Mouse (Mus musculus): ENCODE measurements around the gene Kcne3. TPM values are rescaled to one million over a fixed set of nuclear protein-coding genes. Genes with fewer than 3 reads are reported as not detected.

Kcne3 gene
- total RNA-seq, 4 experiments from 2014 or later: 0.45 to 1.3 TPM; not detected in 2

DNA sequence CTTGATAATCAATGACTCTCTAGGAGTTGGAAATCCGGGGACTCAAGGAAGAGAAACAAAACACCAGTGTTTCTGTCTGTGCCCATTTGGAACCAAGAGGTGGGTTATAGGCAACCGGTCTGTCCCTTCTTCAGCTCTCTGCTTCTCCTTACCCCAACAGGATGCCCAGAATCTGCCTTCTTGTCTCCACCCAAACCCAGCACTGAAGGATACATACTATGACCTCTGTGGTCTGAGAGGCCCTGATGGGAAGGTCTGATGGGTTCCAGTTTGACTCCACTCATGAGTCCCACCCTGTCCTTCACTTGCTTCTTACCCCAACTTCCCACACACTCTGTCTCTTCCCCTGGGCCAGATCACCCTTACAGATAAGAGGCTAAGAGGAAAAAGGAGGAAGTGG lies 4.9 kb downstream of the Kcne3 start:
- DNase-seq (ENCODE audit: low spot score in 2 of 2): no peak

DNA sequence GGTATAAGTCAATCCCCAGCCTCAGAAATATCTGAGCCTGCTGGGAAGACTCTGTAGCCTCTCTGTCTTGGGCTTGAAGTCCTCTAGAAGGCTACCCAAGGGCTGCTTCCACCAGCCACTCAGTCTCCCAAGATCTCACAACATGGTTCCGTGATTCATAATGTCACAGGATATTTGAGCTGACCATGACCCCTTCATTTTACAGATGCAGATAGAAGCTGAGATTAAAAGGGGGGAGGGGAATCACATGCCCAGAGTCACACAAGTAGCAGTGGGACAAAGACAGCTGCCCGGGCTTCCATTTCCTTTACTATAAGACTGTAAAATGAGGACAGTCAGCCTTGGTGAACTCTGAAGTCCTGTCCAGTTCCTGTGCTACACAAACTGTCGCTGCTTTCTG lies 5.3 kb downstream of the Kcne3 start:
- no peak for DNase-seq (ENCODE audit: low spot score in 2 of 2)

DNA sequence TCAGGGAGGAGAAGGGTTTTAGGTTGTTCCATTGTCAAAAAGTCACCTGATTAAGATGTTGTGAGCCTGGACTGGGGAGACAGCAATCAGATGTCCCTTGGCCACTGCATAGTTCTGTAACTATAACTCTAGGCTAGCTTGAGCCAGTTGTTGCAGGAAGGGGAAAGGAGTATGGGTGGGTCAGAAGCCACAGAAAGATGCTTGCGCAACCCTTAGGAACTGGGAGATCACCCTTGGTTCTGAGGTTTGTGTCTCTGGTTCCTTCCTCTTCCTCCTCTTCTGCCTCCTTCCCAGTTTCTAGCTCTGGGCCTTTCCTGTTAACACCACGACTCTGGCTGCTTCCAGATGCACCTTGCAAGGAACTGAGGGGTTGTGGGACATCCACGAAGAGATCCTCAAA lies 6.1 kb downstream of the Kcne3 start:
- DNase-seq (ENCODE audit: low spot score in 2 of 2): no peak

DNA sequence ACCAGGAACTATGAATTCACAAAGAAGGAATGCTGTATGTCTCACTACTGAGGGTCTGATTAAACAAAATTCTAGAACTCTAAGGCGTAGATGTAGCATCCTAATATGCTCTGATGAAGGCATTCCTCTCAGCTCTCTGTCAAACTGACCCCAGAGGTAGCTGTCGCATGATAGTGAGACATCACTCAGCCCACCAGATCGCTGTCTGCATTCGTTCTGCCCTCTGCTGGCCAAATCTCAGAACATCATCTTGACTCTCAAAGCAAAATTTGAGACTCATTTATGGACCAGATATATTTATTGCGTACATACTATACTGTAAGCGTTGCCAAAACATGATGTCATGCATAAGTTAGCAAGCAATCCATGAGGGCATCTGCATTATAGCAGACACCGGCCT lies 11.3 kb downstream of the Kcne3 start:
- DNase-seq (ENCODE audit: low spot score in 2 of 2): peak in 1 of 2 experiments; percentile 33

DNA sequence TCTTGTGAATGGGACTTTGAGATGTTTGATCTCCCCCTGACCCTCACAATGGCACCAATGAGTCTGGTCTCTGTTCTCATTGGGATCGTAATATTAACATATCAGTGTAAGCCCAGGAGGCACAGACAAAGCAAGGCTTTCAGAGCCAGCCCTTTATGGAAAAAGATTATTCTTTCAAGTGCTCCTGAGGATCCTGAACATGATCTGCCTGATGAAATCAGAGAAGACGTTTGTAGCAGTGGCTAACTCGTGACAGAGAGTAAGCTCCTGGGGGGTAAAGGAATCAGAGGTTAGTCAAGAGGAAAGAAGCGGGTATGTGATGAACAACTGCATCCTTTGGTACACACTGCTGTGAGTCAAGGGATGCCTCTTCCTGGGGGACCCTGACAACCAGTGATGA lies 13.9 kb downstream of the Kcne3 start:
- DNase-seq (ENCODE audit: low spot score in 2 of 2): no peak

DNA sequence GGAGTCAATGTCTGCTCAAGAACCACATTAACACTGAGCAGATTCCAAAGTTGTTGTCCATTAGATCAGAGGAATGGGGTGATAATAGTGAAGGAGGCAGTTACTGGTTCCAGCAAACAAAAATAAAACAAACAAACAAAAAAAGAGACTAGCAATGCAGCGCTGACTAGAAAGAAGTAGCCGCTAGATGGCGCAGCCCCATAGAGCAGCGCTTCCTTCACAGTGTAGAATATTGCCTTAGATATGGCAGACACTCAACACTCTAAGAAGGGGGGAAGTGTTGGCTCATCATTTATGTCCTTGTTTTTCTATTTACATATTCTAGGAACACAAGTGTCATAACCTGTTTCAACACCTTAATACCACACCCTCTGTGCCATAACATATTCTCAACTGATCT lies 14.5 kb downstream of the Kcne3 start:
- peak in 1 of 2 experiments; percentile 60 for DNase-seq (ENCODE audit: low spot score in 2 of 2)

DNA sequence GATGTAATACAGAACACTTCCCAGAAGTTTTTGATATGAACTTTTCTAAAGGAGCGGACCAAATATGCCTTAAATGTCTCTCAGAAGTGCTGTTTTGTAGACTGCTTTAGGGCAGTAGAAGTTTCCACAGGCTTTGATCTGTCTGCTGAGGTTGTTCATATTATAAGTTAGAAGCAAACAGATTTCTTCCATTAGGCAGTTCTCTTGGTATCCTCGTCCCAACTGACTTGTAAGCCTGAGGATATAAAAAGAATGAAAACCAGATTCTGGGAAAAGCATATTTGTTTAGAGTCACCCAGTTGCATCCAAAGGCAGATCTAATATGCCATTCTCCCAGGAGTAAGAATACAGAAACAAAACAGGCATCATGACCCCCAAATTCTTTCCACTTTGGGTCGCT lies 24.9 kb downstream of the Kcne3 start:
- no peak for DNase-seq (ENCODE audit: low spot score in 2 of 2)

DNA sequence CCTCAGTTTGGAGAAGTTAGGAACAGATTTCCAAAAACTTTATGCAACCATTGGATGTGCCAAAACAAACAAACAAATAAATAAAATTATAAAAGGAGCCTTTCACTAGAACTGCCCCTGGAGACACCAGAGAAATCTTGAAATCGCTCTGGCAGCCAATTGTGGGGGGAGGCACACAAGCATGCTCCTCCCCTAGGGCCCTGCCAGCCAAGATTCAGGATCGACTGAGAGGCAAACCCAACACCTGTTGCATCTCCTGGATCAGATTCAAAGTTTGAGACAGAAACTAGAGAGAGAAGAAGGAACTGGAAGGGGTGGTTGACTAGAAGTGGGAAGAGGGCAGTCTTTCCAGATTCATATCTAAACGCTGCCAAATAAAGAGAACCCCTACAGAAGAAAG lies 27.3 kb downstream of the Kcne3 start:
- no peak for DNase-seq (ENCODE audit: low spot score in 2 of 2)

DNA sequence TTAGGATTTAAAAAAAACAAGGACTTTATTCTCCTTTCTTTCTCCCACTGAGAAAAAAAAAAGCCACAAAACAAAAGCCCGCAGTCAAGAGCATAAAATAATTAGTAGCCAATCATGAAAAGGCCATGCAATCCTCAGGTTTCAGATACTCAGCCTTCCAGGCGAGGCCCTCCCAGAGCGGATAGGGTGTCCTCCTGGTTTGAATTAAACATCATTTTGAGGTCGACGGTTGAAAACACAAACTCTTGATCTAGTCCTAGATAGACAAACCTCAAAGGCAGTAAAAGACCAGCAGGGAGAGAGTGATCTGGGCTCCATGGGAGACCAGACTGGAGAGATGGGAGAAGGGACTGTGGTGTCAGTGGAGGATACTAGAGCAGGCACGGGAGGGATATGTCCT lies 28.6 kb downstream of the Kcne3 start:
- DNase-seq (ENCODE audit: low spot score in 2 of 2): no peak

DNA sequence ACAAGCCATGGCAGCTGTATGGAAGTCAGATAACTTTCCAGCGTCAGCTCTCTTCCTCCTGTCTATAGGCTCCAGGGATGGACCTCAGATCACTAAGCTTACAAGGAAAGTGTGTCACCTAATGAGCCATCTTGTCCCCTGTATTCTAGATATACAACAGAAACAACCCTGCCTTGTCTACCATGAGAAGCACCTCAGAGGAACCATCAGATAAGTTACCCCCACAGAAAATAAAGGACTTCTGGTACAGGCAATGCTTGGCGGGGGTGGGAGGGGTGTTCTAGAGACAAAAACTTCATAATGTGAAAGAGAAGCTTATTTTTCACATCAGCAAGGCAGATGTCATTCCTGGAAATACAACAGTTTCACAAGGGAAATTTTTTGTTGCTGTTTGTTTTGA lies 29.8 kb downstream of the Kcne3 start:
- no peak for DNase-seq (ENCODE audit: low spot score in 2 of 2)

DNA sequence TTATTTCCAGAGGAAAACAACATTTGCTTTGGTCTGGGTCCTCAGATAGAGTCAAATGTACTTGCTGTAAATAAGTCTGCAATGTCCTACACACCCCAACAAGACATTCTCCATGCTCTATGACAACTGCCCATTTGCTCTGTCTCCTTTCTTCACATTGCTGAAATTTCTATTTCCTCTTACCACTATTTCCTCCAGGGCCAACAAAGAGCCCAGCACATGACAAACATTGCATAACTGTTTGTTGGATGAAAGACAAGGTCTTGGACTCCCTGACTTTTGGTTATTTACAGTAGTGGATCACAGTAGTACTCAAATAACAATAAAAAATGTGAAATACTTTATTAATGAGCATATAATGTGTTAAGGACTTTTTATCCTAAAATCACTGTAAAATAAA lies 31.6 kb downstream of the Kcne3 start:
- no peak for DNase-seq (ENCODE audit: low spot score in 2 of 2)

DNA sequence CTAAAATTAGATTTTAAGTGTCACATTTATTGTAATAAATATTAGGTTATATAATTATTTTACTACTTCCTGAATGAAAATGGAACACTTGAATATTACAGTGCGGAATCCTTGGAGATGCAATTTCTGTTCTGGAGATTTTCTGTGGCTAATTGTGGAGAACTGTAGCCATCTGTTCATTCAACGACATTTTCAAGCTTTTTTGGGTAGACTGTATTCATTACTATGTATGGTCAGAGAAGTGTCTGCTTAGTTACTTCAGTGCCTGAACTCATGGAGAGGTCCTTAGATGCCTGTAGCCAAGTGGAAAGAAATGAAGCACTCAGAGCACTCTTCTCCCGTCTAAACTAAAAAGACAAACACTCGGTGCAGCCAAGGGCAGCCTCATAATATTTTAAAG lies 38.0 kb downstream of the Kcne3 start:
- DNase-seq (ENCODE audit: low spot score in 2 of 2): no peak

DNA sequence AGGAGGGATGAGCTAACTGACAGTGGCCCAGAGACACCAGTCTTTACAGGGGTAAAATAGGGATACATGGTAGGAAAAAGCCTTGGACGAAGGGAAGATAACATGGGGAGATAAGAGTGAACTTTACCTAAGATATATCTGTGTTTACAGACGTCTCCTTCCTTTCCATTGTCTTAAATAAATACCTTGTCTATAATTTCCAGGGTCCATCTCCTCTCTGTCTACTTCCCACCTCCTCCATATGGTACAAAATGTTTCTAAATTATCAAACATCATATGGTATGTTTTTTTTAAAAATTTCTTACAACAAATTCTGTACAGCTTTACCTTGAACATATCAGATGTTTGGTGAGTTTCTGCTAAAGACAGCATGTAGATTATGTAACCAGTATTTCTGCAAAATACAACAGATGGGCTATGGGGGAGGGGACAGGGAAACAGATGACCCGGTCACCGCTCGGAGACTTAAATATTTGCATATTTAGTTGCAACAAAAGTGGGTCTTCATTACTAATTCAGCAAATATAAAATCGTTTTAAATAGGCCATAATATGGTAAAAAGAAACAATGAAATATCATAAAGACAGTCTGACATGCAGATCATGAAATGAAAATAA lies 38.9 kb downstream of the Kcne3 start:
- DNase-seq (ENCODE audit: low spot score in 2 of 2): no peak

DNA sequence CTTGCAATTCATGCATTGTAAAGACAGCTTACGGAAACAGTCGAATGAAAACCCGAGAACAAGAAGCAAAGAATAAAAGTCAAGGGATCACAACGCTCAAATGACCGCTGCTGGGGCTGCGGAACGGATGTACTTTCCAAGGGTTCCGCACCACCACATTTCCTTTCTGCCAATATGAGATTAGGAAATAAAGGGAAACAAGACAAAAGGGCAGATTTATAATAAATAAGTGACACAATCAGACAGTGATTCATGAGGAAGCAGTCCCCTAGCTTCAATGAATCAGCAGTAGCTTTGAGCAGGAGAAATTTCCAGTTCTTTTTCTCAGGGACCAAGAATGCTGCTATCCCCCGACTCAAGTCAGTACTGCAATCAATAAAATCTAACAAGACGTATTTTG lies 39.7 kb downstream of the Kcne3 start:
- no peak for DNase-seq (ENCODE audit: low spot score in 2 of 2)

DNA sequence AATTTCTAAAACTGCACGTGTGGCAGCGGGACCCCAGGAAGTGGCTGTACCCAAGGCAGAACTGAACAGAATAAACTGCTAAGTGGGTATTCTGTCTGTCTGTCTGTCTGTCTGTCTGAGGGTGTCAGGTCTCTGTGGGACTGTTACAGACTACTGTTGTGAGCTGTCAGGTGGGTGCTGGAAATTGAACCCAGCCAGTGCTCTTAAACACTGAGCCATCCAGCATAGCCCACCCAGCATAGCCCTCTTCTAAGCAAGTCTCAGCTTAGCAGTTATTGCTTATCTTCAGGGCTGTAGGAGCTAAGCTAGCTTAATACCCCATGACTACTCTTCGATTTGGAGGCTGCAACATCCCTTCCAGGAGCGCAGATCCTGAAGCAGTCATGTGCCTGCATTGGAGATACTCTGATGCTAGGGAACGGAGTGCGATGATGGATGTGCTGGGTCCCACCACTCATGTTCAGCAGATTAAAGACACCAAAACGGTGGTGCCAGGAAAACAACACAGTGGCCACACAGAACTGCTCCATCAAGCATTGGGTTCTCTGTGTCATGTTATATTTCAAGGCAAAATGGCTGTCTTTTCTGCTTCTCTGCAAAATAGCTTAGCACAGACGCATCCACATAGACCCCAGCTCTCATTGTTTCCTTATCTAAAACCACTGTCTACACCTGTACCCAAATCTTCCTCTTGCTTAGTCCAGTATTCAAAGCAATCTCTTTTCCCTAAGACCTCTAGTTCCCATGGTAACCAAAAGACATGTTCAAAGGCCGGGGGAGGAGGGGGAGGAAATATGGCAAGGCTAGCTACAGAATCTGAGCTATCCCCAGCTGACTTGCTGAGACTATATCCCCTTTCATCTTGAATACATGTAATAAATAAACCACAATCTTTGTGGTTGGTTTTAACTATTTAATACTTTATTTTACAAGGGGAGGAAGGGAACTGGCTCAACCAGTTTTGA lies 40.6 kb downstream of the Kcne3 start:
- no peak for DNase-seq (ENCODE audit: low spot score in 2 of 2)

DNA sequence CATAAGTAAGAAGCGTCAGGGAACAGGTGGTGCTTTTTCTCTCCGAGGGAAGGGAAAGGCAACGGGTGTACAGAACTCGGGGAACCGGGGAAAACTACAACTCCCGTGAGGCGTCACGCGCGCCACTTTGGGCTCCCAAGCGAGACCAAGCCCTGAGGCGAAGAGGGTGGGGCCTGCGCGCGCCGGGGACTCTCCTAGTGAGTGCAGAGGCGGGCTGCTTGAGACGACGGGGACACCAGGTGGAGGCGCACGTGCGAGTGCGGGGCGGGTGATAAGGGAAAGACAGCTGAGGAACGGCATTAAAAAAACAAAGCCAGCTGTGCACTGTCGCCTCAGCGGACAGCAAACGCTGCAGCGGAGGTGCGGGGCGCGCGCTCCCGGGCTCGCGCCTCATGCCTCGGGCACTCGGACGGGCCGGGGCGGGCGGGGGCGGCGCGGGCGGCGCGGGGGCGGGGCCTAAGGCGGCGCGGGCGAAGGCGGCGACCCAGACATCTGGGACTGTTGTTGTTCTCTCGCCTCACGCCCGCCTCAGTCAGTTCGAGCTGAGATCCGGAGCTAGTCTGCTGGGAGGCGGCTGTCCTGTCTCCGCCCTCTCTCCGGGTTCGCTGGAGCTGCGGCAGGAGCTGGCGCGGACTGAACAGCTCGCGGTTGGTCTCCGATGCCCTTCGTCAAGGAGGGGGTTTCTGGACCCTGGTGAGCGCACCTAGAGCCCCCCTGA lies 51.0 kb downstream of the Kcne3 start, which contains the start of gene Pgm2l1:
Gene Pgm2l1, plus strand, starts transcription at position 237 of the 718 bp plus-strand sequence.
- DNase-seq (ENCODE audit: low spot score in 2 of 2): peak; percentile 95 to 96

DNA sequence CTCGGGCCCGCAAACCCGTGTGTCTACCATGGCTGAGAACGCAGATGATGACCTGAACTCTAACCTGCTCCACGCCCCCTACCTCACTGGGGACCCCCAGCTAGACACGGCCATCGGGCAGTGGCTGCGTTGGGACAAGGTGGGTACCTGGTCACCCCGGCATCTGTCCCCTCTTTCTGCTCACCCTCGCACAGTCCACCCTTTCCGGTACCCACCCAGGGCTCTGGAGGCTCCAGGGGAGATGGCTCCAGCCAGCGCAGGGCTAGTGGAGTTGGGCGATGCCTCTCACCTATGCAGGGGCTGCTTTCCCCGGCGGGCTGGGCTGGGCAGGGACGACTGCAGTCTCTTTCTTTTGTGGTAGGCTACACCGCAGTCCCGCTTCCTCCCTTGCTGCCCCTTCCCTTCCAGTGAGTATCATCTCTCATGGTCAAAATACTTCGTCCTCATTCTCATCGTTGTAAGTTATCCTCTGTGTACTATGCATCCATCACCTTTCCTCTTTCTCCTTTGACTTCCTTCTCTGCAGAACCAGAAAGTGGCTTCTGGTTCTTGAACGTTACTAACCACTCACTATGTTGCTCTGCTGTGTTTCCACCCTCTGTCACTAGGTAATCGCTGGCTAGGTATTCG lies 51.7 kb downstream of the Kcne3 start:
- DNase-seq (ENCODE audit: low spot score in 2 of 2): no peak

DNA sequence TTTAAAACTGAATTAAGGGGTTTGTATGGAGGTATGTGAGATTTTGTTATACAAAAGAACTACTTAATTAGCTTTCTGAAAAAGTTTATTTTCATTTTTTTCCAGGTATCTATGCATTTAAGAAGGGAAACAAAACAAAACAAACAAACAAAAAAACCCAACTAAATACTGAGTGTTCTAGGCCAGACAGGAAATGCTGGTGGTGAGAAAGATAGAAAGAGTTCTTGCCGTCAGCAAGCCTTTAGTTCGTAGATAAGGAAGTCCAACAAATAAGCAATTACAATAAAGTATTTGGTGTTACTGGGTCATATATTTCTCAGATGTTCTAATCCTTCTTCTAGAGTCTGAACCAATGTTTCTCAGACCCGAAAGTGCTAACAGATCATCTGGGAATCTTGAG lies 52.7 kb downstream of the Kcne3 start:
- no peak for DNase-seq (ENCODE audit: low spot score in 2 of 2)

DNA sequence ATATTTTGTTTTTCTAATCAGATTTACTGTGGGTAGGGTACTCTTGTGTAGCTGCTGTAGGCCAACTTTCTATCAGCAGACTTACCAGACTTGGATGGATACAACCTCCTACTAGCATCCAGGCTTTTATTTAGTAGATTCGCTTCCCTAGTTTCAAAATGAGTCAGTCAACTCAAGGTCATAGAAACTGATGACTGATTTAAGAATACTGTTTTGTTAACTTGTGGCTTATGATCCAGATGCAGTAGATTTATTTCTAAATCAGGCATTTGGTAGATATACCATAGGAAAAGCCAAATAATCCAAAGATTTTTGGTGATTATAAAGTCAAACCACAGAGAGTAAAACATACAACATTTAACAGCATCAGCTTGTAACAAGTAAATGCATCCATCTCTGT lies 54.3 kb downstream of the Kcne3 start:
- no peak for DNase-seq (ENCODE audit: low spot score in 2 of 2)

DNA sequence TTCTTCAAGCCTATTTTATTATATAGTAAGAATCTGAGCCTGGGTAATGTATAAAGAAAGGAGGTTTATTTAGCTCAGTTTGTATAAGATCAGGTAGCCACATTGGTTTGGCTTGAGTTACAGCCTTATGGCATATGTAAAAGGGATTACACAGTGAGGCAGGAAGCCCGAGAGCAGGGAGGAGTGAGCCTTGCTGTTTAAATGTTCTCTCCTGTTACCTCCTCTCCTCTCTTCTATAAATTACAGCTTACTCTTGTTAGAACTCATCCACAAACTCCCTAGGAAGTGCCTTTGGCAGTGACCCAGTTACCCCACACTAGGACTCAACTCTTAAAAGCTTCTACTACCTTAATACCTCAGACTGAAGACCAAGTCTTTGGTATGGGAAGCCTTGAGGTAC lies 55.4 kb downstream of the Kcne3 start:
- no peak for DNase-seq (ENCODE audit: low spot score in 2 of 2)

DNA sequence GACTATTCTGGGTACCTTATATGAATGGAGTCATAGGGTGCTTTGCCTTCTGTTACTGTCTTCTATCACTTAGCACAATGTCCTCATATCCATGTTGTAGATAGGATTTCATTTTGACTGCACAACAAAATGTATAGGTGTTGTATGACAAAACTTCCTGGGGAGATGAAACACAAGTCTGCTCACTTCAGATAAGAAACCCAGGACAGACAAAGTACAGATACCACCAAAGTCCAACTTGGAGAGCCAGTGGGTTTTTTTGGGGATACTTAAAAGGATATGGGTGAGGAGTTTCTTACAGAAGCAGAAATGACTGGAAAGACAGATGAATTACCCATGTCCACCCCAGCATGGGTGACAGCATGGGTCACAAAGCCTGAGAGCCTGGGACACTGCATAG lies 57.4 kb downstream of the Kcne3 start:
- no peak for DNase-seq (ENCODE audit: low spot score in 2 of 2)

Data from layer of hippocampus, adult 8-10 months (tissue).